Mouse (Mus musculus) layer of hippocampus, postnatal 14 days (tissue): ENCODE measurements at regions not wholly inside any gene's neighbourhood (a gene's known extent, or its start where the extent isn't known, plus 50 kb on each side); places are given as distances from the start of the nearest gene placed in this dataset.

ENCODE experiments used
- microRNA-seq, 2 experiments: library from miRNA; unstranded; fragments of <30 nt; microRNA quantifications; one replicate each; pipeline ENCODE4 v1.2.0; 2021

Small RNA genes in the stretch of these regions (microRNA-seq; reads per million reads assigned to microRNA genes)
- gene Mir138-1: 2,976 to 5,470 reads per million in 2 experiments
